Mouse (Mus musculus) ovary, postnatal 14 days (tissue): Measurements from ENCODE around the gene Pigx.

ENCODE experiments used
- DNase-seq: peaks from one replicate; pipeline ENCODE4 v3.0.0; 2022; ENCODE audit warnings: low spot score

The Pigx gene

GRCm38 (mm10) chr16:32099638-32100150, at the start of gene Pigx, which contains the start of gene Cep19:
Gene Pigx (minus strand): TSS chr16:32099740.
Gene Cep19 (plus strand): TSS chr16:32099800.
- peak; percentile 86 for DNase-seq

DNA sequence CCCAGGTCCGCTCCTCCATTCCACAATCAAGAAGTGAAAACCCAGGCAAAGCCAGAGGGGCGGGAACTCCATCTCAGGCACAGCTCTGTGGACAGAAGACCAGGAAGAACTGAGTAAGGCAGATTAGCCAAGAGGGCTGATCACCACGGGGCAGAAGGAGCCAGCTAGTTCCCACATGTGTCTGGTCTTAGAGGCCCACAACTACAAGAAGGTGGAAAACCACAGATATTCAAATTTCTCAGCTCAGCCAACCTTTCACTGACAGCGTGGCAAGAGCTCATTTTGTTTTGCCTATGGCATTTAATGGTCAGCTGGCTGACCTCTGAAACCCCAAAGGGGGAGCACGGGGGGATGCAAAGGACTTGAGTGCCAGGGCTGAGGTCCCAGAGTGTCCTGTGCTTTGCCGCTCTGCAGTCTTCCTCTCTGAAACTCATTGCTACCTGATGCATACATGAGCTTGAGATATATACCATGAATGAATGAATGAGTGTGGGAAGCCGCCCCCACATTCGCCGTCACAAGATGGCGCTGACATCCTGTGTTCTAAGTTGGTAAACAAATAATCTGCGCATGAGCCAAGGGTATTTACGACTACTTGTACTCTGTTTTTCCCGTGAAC, 48.2 kb upstream of the Pigx start:
- DNase-seq = no peak

- DNase-seq = no peak
These were observed 45.1 kb upstream of the Pigx start for GRCm38 (mm10) chr16:32144592-32144991.

DNA sequence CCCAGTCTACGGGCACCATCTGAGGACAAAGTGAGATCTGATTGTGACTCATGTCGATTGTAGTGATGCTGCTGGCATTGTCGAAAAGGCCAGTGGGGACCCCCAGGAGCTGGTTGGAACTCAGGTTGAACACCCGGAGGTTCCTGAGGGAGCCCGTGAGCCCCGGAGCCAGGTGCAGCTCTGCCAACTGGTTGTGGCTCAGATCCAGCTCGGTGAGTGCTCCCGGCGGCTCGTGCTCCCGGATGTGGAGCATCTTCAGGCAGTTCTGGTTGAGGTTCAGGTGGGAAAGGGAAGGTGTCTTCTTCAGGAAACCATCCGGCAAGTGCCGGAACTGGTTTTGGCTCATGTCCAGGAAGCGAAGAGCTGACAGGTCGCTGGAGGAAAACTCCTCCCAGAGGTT, 44.2 kb upstream of the Pigx start:
- no peak for DNase-seq

- no peak for DNase-seq
These were observed 39.4 kb upstream of the Pigx start for GRCm38 (mm10) chr16:32138954-32139353.

DNA sequence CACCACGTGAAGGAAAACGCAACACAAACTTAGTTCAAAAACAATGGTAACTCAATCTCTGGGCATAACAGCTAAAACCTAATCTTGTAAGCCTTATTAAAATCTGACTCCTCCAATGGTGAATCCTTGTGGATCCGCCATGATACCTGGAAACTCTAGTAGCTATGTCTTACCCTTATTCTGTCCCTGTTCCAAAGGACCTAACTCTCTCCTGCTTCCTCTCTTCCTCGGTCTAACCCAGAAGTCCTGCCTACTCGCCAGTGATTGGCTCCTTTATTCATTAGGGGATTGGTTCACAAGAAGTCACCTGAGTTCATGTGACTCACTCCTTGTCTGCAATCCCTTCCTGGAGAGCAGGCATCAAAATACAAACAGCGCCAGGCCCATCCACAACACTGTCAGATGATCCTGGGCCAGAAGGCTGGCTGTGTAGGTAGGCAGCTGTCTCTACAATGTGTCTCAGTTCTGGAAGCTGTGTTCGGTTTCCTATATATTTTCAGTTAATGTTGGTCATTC, 36.4 kb upstream of the Pigx start:
- no peak for DNase-seq

- no peak for DNase-seq
These were observed 33.6 kb upstream of the Pigx start for GRCm38 (mm10) chr16:32133148-32133547.

GRCm38 (mm10) chr16:32130190-32130826, 30.8 kb upstream of the Pigx start:
- DNase-seq = no peak

DNA sequence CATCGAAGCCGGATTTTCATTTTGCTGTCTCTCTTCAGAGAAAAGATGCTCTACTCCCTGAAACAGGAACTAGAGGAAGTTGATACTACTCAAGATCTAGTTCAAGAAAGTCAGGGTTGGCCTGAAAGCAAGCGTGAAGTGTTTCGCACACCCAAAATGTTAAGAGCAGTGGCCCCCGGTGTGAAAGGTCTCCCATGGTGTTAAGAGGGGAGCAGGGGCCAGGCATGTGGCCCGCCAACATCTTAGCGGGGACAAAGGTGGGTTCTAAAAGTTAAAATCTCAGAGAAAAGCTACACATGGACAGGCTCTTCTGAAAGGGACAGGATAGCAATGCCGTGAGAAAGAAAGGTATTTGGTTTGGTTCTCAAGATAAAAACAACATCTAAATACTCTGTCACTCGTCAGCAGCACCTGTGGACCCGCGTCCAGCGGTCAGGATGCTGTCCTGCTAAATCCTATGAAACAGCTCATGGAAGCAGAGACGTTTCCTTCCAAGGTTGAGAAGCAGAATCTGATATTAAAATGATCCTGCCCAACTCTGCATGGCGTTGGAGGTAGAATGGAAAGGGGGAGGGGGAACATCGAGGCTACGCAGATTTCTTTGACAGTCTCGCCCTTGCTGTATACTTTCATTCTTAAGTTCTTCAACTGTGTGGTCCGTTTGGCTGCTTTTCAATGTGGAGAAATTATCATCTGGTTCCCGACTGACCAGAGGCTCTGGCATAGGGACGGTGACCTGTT, 30.1 kb upstream of the Pigx start:
- no peak for DNase-seq

- no peak for DNase-seq
These were observed 27.5 kb upstream of the Pigx start for GRCm38 (mm10) chr16:32127046-32127445.

DNA sequence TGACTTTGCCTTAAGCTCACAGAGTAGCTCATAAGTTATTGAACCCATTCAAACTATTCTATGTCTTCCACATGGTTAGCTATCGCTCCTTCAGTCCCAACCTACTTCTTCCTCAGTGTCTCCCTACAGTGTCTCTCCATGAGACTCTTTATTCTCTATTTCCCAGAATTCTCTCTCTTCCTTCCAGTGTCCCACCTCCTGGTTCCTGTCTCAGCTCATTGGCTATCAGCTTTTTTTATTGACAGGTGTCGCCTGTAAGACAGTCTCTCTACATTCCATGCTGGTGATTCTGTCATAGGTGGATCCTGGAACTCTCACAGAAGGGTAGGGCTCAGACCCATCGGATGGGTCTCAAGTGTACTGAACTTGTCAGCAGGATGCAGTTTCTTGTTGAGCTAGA, 25.8 kb upstream of the Pigx start:
- no peak for DNase-seq

DNA sequence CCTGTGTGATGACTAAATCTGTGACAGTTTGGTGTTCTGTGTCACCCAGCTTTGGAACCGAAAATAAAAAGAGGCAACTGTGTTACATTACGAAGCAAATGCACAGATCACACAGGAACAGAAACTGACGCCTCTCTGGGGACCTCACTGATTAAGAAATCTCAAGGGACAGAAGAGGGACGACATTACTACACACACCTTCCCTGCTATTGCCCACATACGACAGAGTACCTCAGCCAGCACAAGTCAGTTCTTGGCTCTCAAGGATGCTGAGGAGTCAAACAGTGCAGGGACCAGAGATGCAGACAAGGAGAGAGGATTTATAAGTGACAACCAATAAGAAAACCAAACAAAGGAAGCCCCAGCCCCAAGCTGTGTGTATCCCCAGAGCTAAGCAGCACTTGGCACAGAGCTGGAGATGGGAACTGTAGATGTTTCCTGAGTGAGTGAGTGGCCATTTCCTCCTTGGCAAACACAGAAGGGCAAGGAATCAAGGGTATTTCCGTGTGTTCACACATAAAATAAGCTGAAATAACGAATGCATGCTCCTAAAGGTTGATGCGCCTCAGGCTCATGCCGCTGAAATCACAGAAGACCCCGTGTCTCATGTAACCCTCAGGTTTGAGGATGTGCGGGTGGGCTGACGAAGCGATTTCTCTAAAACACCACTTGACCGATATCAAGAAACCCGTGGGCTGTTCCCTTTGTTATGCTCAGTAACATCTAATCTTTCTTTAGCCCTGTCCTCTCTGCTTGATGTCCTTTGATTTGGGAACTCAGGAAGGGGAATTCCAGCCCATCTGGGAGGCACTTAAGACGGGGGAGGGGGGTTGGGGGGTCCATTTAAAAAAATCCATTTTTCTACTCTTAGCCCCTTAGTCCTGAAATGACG, 25.1 kb upstream of the Pigx start:
- no peak for DNase-seq

DNA sequence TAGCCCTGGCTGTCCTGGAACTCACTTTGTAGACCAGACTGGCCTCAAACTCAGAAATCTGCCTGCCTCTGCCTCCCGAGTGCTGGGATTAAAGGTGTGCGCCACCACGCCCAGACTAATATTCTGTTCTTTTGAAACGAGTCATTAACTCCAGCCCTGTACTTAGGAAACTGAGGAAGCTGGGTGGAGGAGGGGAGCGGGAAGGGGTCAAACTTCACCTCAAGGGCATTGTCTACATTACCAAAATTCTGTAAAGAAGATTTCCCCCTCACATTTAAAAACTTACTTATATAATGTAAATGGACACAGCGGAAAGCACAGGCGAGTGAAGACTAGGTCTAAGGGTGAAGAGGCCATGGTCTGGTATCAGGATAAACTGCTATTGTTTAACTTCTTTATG, 24.5 kb upstream of the Pigx start:
- no peak for DNase-seq

DNA sequence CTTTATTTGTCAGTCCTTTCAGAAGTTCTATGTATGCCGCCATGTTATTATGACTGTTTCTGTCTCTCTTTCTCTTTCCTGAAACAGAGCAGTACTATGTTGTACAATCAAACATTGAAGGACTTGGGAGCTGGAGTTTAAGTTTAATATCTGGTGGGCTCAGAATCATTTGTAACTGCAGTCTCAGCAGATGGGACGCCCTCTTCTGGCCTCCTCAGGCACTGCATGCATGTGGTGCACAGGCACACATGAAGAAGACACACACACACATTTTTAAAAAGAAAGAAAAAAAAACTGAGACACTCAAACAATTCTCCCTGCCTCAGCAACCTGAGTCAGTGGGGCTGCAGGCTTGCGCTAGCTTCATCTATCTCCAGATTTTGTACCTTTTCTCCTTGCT, 20.9 kb upstream of the Pigx start:
- no peak for DNase-seq

DNA sequence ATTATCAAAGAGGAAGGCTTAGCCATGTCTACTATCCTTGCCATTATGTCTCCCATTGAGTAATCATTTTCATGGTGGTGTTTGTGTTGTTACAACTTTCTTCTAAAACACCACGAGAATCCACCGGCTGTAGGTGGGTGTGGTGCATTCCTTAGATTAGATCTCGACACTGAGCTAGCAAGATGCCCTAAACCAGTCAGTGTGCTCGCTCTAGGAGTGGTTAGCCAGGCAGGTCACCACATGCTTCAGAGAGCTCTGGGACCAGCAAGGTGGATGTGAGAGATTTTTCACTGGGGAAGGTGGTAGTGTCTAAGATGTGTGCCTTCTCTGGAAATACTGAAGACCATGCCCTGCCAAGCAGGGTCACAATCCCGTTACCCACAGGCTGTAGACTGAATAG, 16.6 kb upstream of the Pigx start:
- DNase-seq = no peak

DNA sequence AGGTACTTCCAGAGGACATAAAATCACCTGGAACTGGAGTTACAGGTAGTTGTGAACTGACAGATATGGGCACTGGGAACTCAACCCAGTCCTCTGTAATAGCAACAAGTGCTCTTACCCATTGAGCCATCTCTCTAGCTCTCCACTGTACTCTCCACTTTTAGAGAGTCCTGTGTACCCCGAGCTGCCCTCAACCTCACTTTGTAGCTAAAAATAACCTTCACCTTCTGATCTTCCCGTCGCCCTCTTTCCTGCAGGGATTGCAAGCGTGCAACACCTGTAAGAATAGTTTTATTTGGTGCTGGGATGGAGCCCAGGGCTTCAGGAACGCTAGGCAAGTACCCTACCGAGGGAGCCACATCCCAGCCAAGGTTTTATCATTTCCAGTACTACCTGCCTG, 16.2 kb upstream of the Pigx start:
- DNase-seq = no peak

DNA sequence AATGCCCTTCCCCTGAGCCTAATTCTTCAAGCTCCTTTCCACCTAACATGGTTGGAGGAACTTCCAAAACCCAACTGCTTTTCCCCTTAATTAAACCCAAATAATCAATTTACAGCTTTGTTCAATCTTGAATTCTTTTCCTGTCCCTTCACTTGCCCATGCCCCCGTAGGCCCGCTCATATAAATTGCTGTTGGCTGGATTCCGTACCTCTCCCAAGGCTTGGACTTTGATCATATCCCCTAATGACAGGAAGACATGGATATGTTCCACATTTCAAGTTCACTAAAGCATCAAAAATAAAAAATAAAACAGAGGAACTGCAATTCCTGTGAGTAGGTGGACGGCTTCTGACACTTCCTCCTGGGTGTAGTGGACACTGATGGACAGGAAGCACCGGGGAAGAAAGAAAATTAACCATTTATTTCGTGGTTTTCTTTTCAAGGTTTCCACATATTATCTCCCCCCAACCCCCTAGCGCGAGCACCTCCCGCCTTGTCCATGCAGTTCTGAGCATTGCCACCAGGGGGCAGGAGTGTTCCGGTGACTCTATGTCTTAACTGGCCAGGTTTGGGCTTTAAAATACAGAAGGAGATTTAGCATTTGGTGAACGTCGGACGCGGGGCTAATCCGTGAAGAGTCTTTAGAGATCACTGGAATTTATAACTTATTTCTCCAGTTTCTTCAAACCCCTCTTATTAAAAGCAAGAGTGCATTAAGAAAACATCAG, 15.6 kb upstream of the Pigx start:
- DNase-seq = peak; percentile 89

DNA sequence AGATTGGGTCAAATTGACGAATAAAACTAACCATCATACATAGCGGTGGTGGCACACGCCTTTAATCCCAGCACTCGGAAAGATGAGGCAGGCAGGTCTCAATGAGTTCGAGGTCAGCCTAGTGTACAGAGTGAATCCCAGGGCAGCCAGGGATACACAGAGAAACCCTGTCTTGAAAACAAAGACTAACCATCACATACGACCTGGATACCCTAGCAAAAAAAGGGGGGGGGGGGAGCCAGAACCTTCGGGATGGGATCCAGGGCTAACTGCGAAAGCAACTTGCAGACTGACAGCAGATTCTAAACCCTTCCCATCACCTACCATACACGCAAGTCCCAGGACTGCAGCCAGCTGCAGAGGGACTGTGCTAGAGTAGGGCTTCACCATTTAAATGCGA, 14.9 kb upstream of the Pigx start:
- no peak for DNase-seq

DNA sequence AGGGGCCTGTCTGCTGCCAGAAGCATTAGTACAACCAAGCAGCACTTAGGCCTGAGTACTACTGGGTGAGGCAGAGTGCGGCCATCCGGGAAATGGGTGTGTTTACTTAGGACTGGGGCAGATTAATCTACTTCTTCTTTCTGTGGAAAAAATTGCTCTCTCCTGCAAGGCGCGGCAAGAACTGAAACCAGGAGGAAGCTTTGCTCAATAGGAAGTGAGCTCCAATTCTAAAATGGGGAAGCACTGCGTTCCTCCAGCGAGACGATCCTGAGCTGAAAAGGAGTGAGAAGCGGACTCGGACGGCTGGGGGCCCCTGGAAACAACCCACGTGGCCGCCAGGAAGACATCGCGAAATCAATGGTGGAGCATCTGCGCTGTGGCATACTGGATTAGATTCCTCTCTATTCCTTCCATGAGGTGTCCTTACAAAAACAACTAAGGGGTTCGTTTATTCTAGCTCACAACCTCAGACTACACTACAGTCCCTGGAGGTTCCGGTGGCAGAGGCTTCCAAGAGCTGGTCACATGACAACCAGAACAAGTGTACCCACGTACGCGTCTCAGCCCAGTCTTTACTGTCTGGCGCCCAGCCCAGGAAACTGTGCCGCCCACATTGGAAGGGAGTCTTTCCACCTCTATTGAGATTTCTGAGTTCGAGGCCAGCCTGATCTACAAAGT, 14.1 kb upstream of the Pigx start:
- no peak for DNase-seq

DNA sequence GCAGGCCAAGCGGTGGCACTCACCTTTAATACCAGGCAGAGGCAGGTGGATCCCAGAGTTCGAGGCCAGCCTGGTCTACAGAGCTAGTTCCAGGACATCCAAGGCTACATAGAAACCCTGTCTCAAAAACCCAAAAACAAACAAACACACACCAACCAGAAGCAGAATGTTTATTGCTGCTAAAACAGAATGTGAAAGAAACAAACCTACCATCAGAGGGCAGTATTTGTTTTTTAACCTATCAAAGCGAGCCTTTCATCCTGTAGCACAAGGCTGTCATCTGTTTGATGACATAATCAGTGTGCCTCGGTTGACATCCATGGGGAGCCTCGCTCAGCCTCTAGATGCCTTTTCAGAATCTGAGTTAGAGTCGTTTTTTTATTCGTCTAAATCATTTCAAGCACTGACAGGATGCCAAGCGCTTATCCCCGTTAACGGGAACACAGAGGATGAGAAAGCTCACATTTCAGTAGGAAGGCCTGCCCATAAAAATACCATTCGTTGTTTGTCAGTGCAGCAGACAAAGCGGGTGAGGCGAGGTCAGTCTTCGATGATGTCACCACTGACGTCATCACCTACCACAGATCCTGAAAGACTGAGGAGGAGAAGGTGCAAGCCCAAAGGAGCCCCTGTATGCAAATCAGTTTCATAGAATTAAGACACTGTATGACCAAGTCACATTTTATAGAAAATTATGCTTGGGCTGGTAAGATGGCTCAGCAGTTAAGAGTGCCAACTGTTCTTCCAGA, 11.6 kb upstream of the Pigx start:
- no peak for DNase-seq
